Mouse (Mus musculus) heart, embryonic 14.5 days (tissue): ENCODE measurements at regions not wholly inside any gene's neighbourhood (a gene's known extent, or its start where the extent isn't known, plus 50 kb on each side); places are given as distances from the start of the nearest gene placed in this dataset.

Source experiments
- ATAC-seq: fragments of 200-750 bp; cut with Nextera tagmentation; 2 replicates; pipeline ENCODE4 v1.8.0; 2017; ENCODE audit warnings: low read depth, moderate TSS enrichment; ENCODE audit not compliant: insufficient number of reproducible peaks, insufficient read depth, low FRiP score
- H3K27ac ChIP-seq, 2 experiments: fragments of 200-500 bp in 1 of 2; fragments of 300-500 bp in 1 of 2; sonication (generic) in 1 of 2; replicated peaks in 1 of 2; 2 replicates each; pipeline ENCODE4 v1.5.1; 2012 to 2014; ENCODE audit warnings: low read depth in 2 of 2, low read length in 2 of 2, control low read depth in 1 of 2, mild to moderate bottlenecking in 1 of 2, mixed read lengths in 1 of 2; ENCODE audit not compliant: control insufficient read depth in 1 of 2, insufficient read depth in 1 of 2
- H3K27me3 ChIP-seq: fragments of 300-500 bp; sonication (generic); 2 replicates; pipeline ENCODE4 v1.6.1; 2014; ENCODE audit warnings: mild to moderate bottlenecking, low read length, control low read depth; ENCODE audit not compliant: control insufficient read depth, insufficient read depth
- H3K36me3 ChIP-seq: fragments of 300-500 bp; sonication (generic); 2 replicates; pipeline ENCODE4 v1.6.1; 2014; ENCODE audit warnings: mild to moderate bottlenecking, control low read depth, low read length, mixed read lengths; ENCODE audit not compliant: control insufficient read depth, insufficient read depth
- H3K4me1 ChIP-seq, 2 experiments: fragments of 200-500 bp in 1 of 2; fragments of 300-500 bp in 1 of 2; sonication (generic) in 1 of 2; 2 replicates each; pipeline ENCODE4 v1.6.1; 2012 to 2014; ENCODE audit warnings: low read length in 2 of 2, control low read depth in 1 of 2, mixed read lengths in 1 of 2; ENCODE audit not compliant: control insufficient read depth in 2 of 2, insufficient read depth in 2 of 2
- H3K4me2 ChIP-seq: fragments of 300-500 bp; sonication (generic); 2 replicates; pipeline ENCODE4 v1.6.1; 2014; ENCODE audit warnings: mild to moderate bottlenecking, low read length
- H3K4me3 ChIP-seq, 2 experiments: fragments of 200-500 bp in 1 of 2; fragments of 300-500 bp in 1 of 2; sonication (generic) in 1 of 2; 2 replicates each; pipeline ENCODE4 v1.5.1; 2012 to 2014; ENCODE audit warnings: low read length in 2 of 2, mild to moderate bottlenecking in 2 of 2, control low read depth in 1 of 2, low read depth in 1 of 2, moderate library complexity in 1 of 2; ENCODE audit not compliant: control insufficient read depth in 1 of 2, insufficient read depth in 1 of 2
- H3K9ac ChIP-seq: fragments of 300-500 bp; sonication (generic); 2 replicates; pipeline ENCODE4 v1.6.1; 2014; ENCODE audit warnings: mild to moderate bottlenecking, low read length
- H3K9me3 ChIP-seq: fragments of 300-500 bp; sonication (generic); 2 replicates; pipeline ENCODE4 v1.6.1; 2016; ENCODE audit warnings: low read length, control low read depth; ENCODE audit not compliant: control insufficient read depth
- WGBS: fragments of 180-500 bp; shearing (Covaris S2); extraction: QIAGEN DNeasy Blood & Tissue Kit; methylation state at CpG from one replicate; pipeline ENCODE4 v1.1.7; 2014; 5-methylcytosine and 5-hydroxymethylcytosine counted together

DNA sequence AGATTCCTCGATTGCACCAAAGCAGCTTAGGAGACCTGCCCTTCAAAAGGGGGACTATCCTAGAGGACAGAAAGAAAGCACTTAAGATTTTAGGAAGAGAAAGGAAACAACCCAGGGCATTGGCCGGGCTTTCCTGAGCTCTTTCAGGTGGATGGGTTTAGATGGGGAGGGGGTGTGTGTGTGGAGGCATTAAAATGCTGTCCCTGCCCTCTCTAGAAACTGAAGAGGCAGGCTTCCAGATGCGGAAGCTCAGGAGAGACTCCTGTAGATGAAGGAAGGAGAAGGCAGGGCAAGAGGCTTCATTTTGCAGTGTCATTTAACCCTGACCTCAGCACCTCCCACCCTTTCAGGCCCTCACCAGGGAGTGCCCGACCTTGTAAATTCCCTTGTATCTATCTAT is 278.8 kb upstream of the Robo1 start:
- Histone ChIP-seq H3K9me3 (no peaks in the 10 kb centered on the region), H3K27me3 (peaks cover 13% of the 10 kb centered on the region; the same call in 1 of the 2 replicates), H3K4me1 (peaks cover 0 to 13% of the 10 kb centered on the region in 2 experiments; a peak in 2 of 4 replicates), H3K27ac (no peak overlapping the region), H3K9ac (peak overlapping the region; percentile 6), H3K36me3 (no peaks in the 10 kb centered on the region), H3K4me3 (peak overlapping the region; percentile 42 to 47), H3K4me2 (peak overlapping the region; percentile 80)
- WGBS, result 4% methylated on average over 4 of the region's 4 CpGs
- no peak for ATAC-seq

GRCm38 (mm10) chr16:72068254-72068653 is 239.9 kb upstream of the Robo1 start:
- Histone ChIP-seq H3K27ac (no peak overlapping the region), H3K4me3 (no peak overlapping the region), H3K4me1 (no peaks in the 10 kb centered on the region), H3K27me3 (no peaks in the 10 kb centered on the region), H3K9me3 (no peaks in the 10 kb centered on the region), H3K36me3 (no peaks in the 10 kb centered on the region), H3K4me2 (no peak overlapping the region), H3K9ac (no peak overlapping the region)
- no peak for ATAC-seq
- WGBS, result 63% methylated on average over 1 of the region's 1 CpGs

DNA sequence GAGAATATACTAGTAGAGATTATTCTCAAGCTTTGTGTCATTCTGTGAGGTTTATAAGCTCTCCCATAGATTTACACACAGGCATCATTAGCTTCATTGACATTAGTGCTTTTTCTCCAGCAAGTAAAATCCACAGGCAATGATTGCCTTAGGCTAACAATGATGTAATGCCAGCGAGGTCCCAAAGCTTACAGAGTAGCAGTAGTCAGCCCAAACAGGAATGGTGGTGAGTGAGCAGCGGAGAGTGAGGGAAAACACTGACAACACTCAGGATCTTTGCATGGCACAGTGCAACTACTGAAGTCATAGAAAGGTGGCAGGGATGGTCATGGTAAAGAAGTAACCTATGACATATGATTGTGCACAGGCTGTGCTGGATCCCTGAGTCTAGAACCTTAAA is 238.5 kb upstream of the Robo1 start:
- no peak overlapping the region for H3K9ac ChIP-seq
- no peaks in the 10 kb centered on the region for H3K4me1 ChIP-seq
- H3K36me3 ChIP-seq, result no peaks in the 10 kb centered on the region
- no peak overlapping the region for H3K4me2 ChIP-seq
- no peak for ATAC-seq
- H3K4me3 ChIP-seq, result no peak overlapping the region
- H3K27ac ChIP-seq, result no peak overlapping the region
- H3K27me3 ChIP-seq, result no peaks in the 10 kb centered on the region
- no peaks in the 10 kb centered on the region for H3K9me3 ChIP-seq
- WGBS, result 60% methylated on average over 2 of the region's 2 CpGs

DNA sequence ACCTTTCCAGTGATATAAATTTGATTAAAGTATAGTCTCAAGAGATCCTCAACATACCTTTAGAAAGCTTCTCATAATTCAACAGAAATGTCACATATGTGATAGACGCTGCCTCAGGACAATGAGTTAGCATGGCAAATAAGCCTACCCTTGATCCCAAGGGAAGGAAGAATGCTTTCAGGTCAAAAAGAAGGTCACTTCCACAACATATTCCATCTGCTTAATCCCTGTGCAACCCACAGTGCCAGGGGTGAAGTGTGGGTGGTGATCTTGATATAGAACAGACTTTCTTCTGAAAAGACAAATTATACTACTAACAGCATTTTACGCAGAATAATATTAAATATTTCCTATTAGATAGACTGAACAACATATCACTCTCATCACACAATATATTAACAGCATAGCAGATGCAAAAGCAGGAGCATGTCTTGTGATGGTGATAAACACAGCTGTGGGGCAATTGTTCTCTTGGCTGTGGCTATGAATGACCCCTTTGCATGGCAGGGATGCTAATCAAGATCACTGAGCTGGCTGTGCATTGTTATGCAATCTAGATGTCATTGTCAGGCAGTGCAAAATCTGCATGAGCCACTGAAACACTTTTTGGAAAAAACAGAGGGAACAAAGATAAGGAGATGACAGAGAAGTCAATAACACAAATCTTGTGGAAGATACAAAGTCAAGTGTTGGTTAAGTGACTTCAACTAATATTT is 236.2 kb upstream of the Robo1 start:
- 81% methylated on average over 2 of the region's 2 CpGs for WGBS
- Histone ChIP-seq H3K36me3 (no peaks in the 10 kb centered on the region), H3K9ac (no peak overlapping the region), H3K4me2 (no peak overlapping the region), H3K9me3 (no peaks in the 10 kb centered on the region), H3K4me1 (no peaks in the 10 kb centered on the region), H3K27ac (no peak overlapping the region), H3K4me3 (no peak overlapping the region), H3K27me3 (no peaks in the 10 kb centered on the region)
- no peak for ATAC-seq

DNA sequence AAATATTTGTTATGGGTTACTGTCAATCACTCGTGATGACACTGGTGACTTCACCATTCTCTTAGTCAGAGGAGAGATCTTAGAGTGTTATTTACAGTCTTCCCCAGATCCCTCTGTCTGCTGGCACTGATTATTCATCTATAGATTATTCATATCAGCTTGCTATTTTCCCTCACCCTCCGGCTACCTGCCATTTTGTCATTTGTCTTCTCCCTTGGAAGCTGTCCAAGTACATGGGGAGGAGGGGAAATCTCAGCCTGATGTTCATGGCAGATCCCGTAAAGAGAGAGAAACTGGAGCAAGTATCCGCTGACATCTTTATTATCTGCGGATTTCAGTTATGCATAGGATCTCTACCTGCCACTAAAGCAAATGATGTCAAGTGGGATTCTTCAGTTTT is 222.9 kb upstream of the Robo1 start:
- H3K4me3 ChIP-seq, result no peak overlapping the region
- H3K36me3 ChIP-seq, result no peaks in the 10 kb centered on the region
- no peak overlapping the region for H3K4me2 ChIP-seq
- no peaks in the 10 kb centered on the region for H3K4me1 ChIP-seq
- H3K27me3 ChIP-seq, result no peaks in the 10 kb centered on the region
- ATAC-seq, result no peak
- H3K9me3 ChIP-seq, result no peaks in the 10 kb centered on the region
- no peak overlapping the region for H3K9ac ChIP-seq
- no peak overlapping the region for H3K27ac ChIP-seq
- WGBS, result 74% methylated on average over 5 of the region's 5 CpGs

DNA sequence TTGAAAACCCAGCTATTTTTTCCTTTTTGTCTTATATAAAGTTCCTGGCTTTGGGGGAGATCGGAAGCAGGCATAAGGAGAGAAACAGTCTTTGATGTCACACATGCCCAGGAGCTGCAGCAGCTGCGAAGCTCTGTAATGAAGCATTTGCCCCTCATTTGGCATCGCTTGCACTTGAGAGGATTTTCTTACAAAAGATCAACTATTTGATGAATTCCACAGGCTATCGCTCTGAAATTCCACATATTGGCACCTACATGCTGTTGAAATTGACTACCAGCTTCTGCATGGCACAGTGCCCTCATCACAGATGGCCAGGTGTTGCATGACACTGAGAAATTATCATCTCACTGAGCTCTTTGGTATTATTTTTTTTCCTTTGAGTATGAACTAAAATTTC is 220.1 kb upstream of the Robo1 start:
- Histone ChIP-seq H3K27ac (no peak overlapping the region), H3K4me2 (no peak overlapping the region), H3K4me1 (no peaks in the 10 kb centered on the region), H3K4me3 (no peak overlapping the region), H3K27me3 (no peaks in the 10 kb centered on the region), H3K9ac (no peak overlapping the region), H3K36me3 (no peaks in the 10 kb centered on the region), H3K9me3 (no peaks in the 10 kb centered on the region)
- no peak for ATAC-seq
- 68% methylated on average over 4 of the region's 4 CpGs for WGBS

DNA sequence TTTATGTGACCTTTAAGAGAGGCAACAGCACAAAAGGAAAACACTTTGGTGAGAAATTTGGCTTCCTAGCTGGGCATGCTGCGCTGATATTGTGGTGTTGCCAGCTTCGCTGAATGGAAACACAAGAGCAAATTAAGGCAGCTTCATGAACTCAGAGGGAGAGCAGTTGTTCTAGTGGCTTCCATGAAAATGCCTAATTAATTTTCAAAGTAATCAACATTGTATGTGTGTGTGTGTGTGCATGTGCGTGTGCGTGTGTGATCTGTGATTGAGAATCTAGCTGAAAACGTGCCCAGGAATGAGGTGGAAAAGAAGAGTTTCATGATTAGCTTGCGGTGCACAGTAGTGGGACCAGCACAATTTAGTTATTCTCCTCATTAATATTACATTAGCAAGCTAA is 219.2 kb upstream of the Robo1 start:
- H3K36me3 ChIP-seq, result no peaks in the 10 kb centered on the region

More for the DNA sequence above, 219.2 kb upstream of the Robo1 start:
- Histone ChIP-seq H3K4me2 (no peak overlapping the region), H3K27me3 (no peaks in the 10 kb centered on the region), H3K4me1 (no peaks in the 10 kb centered on the region), H3K9me3 (no peaks in the 10 kb centered on the region), H3K27ac (no peak overlapping the region), H3K4me3 (no peak overlapping the region), H3K9ac (no peak overlapping the region)
- ATAC-seq, result no peak
- WGBS, result 87% methylated on average over 6 of the region's 6 CpGs
